Mouse (Mus musculus) forebrain, embryonic 12.5 days (tissue): ENCODE measurements around the gene Pebp1. TPM values are rescaled to one million over a fixed set of nuclear protein-coding genes. Genes with fewer than 3 reads are reported as not detected.

Source experiments
- ATAC-seq: fragments of 200-750 bp; cut with Nextera tagmentation; 2 replicates; pipeline ENCODE4 v1.8.0; 2017; ENCODE audit warnings: moderate TSS enrichment; ENCODE audit not compliant: low FRiP score
- H3K27ac ChIP-seq: fragments of 300-500 bp; sonication (generic); 2 replicates; pipeline ENCODE4 v1.5.1; 2016; ENCODE audit warnings: mild to moderate bottlenecking
- H3K27me3 ChIP-seq: fragments of 300-500 bp; sonication (generic); 2 replicates; pipeline ENCODE4 v1.6.1; 2016; ENCODE audit warnings: mild to moderate bottlenecking
- H3K36me3 ChIP-seq: fragments of 300-500 bp; sonication (generic); replicated peaks from 2 replicates; pipeline ENCODE4 v1.6.1; 2016; ENCODE audit warnings: mild to moderate bottlenecking
- H3K4me1 ChIP-seq: fragments of 300-500 bp; sonication (generic); 2 replicates; pipeline ENCODE4 v1.6.1; 2016
- H3K4me2 ChIP-seq: fragments of 300-500 bp; sonication (generic); 2 replicates; pipeline ENCODE4 v1.6.1; 2016; ENCODE audit warnings: mild to moderate bottlenecking, moderate library complexity
- H3K4me3 ChIP-seq: fragments of 300-500 bp; sonication (generic); replicated peaks from 2 replicates; pipeline ENCODE4 v1.5.1; 2016; ENCODE audit warnings: mild to moderate bottlenecking
- H3K9ac ChIP-seq: fragments of 300-500 bp; sonication (generic); 2 replicates; pipeline ENCODE4 v1.6.1; 2016; ENCODE audit warnings: mild to moderate bottlenecking
- H3K9me3 ChIP-seq: fragments of 300-500 bp; sonication (generic); 2 replicates; pipeline ENCODE4 v1.6.1; 2016
- WGBS: fragments of 180-500 bp; shearing (Covaris S2); methylation state at CpG from one replicate; pipeline ENCODE4 v1.1.7; 2016; 5-methylcytosine and 5-hydroxymethylcytosine counted together
- polyA plus RNA-seq: library from polyadenylated mRNA; unstranded; fragments of >200 nt; fragmentation: Nextera tagmentation; extraction: Ambion mirVana; gene quantifications from 2 replicates; pipeline ENCODE4 v1.2.1, GENCODE M21; 2016

Gene Pebp1
- polyA plus RNA-seq = 856 and 860 TPM in 2 replicates

DNA sequence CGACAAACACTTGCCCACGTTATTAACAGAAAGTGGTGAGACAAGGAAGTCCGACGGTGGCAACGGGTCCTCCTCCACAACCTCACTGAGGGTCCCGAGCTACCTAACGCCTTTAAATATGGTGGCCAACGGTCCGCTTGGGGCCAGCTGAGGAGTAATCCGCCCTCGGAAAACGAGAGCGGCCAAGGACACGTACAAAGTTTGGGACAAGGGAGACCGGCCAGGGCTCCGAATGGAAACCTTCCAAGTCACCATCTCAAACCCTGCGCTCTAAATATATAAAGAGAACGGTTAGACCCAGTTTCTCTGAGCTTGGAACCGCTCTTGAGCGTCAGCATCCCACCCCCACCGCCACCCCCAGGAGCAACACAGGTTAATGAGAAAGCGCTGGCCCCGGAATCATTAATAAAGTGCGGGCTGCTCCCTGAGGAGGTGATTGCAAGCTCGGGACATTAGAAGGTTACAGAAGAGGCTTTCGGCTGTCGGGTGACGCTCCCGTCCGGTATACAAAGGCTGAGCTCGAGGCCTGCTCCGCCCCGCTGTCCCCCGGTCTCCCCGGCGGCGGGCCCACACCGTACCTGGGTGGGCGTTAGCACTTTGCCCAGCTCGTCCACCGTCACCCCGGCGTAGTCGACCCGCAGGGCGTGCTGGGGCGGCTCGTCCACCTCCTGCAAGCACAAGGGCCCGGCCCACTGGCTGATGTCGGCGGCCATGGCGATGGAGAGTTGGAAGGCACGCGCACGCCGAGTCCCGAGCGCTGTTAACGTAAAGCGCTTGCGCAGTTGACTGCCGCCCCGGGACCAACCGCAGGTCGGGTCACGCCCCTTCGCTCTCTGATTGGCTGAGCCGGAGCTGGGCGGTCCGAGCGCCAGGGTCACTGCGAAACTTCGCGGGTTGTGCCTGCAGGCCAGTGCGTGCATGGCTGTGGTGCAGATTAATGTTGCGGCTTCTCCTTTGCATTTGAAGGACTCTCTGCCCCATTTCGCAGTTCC lies at the start of gene Pebp1:
Pebp1 (minus strand) TSS at position 795 of the 992 bp plus-strand sequence.
- H3K36me3 ChIP-seq = peaks cover 33% of the 10 kb centered on the region
- ATAC-seq = peak; percentile 97
- H3K9ac ChIP-seq = peak within 1 kb of the TSS; percentile 85
- H3K9me3 ChIP-seq = no peaks in the 10 kb centered on the region
- H3K27me3 ChIP-seq = peaks cover 6% of the 10 kb centered on the region; the same call in 1 of the 2 replicates
- 0 out of 2 replicates have a peak within 1 kb of the TSS, but pooled peaks have one; percentile 31 for H3K27ac ChIP-seq
- H3K4me2 ChIP-seq = peak within 1 kb of the TSS; percentile 73
- under 1% methylated on average over 77 of the region's 77 CpGs for WGBS
- H3K4me1 ChIP-seq = peaks cover 35% of the 10 kb centered on the region
- peak within 1 kb of the TSS; percentile 81 for H3K4me3 ChIP-seq

DNA sequence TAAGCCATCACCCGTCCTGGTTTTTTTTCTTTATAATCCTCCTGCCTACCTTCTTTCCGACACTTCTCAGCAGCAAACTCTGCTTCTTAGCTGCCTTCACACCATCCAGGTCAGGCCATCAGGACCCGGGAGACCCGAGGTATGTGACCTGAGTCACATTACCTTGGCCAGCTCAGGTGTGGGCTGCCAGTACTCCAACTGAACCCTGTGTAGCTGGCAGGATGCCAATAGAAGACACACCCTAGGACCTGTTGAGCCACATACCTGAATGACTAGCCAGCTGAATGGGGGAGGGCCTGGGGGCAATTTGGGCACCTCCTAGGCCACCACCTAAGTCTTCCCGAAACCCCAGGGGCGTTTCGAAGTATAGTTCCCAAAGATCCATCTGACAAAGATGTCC lies 43.0 kb upstream of the Pebp1 start:
- Histone ChIP-seq H3K27ac (no peak overlapping the region), H3K9me3 (peaks cover 4% of the 10 kb centered on the region; the same call in 1 of the 2 replicates), H3K4me3 (no peak overlapping the region), H3K4me2 (no peak overlapping the region), H3K4me1 (no peaks in the 10 kb centered on the region), H3K9ac (no peak overlapping the region), H3K36me3 (no peaks in the 10 kb centered on the region), H3K27me3 (no peaks in the 10 kb centered on the region)
- no peak for ATAC-seq
- WGBS = 89% methylated on average over 7 of the region's 7 CpGs

DNA sequence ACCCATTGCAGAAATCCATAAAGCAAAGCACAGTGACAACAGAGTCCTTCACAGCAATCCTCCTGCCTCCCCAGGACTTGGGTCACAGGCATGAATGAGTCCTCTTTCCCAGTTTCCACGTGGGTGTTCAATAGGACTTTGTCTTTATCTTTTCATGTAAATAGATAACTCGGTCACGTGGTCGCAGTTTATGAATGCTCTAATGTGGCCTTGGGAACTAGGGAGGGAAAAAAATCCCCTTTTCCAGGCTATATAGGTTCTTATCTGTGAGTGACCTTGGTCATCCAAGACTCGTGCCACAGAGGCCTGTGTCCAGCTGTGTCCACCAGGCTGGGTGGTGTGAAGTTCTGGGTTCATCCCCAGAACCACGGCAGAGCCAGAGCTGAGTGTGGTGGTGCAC lies 39.0 kb upstream of the Pebp1 start:
- 83% methylated on average over 6 of the region's 6 CpGs for WGBS
- no peaks in the 10 kb centered on the region for H3K36me3 ChIP-seq
- no peaks in the 10 kb centered on the region for H3K4me1 ChIP-seq
- no peak for ATAC-seq
- no peak overlapping the region for H3K4me2 ChIP-seq
- H3K27me3 ChIP-seq = peaks cover 4% of the 10 kb centered on the region; the same call in 1 of the 2 replicates
- H3K9ac ChIP-seq = no peak overlapping the region
- no peak overlapping the region for H3K4me3 ChIP-seq
- no peaks in the 10 kb centered on the region for H3K9me3 ChIP-seq
- H3K27ac ChIP-seq = no peak overlapping the region

DNA sequence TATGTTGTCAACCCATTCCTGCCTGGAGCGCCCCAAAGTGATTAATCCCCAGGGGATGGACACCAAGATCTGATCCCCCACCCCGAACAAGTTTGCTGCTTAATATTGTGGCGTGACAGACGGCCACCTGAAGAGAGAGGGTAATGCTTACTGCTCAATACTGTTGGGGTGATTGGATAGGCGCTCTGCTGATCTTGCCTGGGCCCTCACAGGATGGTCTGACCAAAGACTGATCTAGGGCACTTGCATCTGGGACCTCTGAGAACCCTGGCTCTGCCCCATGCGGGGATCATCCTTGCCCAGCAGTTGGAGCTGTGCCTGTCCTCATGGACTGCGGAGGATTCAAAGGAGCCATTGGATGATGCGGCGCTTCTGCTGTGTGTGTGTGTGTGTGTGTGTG lies 36.3 kb upstream of the Pebp1 start:
- Histone ChIP-seq H3K4me1 (peaks cover 9% of the 10 kb centered on the region; the same call in 1 of the 2 replicates), H3K4me2 (no peak overlapping the region), H3K27ac (no peak overlapping the region), H3K27me3 (peaks cover 23% of the 10 kb centered on the region), H3K9ac (no peak overlapping the region), H3K4me3 (no peak overlapping the region), H3K36me3 (no peaks in the 10 kb centered on the region), H3K9me3 (no peaks in the 10 kb centered on the region)
- 82% methylated on average over 9 of the region's 9 CpGs for WGBS
- no peak for ATAC-seq

DNA sequence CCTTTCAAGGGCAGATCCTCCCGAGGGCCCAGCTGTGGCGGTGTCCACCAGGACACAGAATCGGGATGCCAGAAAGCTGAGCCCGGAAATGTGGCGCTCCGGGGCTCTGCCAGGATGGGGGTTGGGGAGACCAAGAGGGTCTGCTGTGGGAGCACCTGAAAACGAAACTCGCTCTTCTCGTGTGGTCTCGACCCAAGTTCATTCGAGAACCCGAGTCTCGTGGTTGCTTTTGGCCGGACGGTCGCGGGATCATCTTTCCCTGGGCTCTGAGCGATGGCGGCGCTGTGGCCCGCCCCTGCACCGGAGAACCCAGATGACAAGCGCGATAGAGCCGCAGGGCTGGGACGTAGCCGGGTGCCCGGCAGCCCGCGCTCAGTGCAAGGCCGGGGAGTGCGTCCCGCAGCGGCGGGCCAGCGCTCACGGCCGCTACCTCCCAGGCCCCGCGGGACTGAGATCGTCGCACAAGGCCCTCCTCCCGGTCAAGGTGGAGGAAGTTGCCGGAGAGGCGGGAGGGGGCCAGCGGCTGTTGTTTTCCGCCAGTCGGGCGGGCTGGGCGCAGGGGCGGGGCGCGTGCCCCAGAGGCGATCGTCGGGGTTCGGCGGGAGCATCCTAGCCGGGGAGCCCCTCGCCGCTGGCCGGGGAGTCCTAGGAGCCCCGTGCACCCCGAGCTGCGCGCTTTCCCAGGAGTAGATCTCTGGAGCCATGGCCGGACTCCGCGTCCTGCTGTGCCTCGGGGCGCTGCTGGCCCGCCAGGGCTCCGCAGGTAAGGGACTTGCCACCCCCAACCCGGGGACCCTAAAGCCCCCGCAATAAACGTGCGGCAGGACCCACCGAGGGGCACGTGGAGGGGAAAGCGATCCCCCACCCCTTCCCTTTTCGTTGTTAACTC lies 31.6 kb upstream of the Pebp1 start, which contains the start of gene Vsig10:
Vsig10 (plus strand) TSS at position 343 of the 889 bp plus-strand sequence.
- Histone ChIP-seq H3K27ac (peak within 1 kb of the TSS; percentile 31; the same call in 1 of the 2 replicates), H3K27me3 (peaks cover 57% of the 10 kb centered on the region), H3K9me3 (no peaks in the 10 kb centered on the region), H3K9ac (peak within 1 kb of the TSS; percentile 73), H3K4me3 (peak within 1 kb of the TSS; percentile 68), H3K4me1 (peaks cover 19% of the 10 kb centered on the region), H3K36me3 (no peaks in the 10 kb centered on the region), H3K4me2 (peak within 1 kb of the TSS; percentile 99)
- WGBS = under 1% methylated on average over 73 of the region's 81 CpGs
- ATAC-seq = peak; percentile 87

DNA sequence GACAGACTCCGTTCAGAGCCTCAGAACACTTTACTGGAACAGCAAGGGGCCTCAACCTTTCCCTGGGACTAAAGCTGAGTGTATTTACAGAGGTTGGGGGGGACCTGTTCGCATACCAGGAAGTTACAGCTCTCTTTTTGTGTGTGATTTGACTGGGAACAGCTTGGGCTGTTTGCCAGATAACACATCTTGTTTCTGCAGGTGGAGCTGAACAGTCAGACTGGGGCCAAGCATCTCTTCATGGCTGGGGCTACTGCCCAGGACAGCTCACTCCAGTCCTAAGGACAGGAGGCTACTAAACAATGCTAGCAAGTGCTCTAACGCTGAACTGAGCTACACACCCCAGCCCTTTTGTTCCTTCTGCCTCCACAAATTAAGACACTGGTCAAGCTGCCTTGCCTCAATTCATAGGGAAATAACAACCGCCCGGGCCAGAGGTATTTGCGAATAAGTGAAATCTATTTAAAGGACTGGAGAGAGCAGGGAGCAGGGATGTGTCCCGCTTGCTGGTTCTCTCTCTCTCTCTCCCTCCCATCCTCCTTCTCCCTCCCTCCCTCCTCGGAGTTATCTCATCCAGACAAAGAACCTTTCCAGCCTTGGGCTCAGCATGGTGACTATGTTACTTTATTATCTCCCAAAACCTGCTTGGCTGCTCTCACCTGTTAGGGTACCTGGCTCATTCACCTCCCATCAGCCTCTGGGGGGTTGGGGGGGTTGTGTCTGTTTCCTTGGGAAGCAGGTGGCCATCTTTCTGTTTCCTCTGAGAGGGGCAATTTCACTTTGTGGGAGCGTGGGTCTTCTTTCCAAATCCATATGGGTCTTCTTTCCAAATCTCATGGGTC lies 27.4 kb upstream of the Pebp1 start:
- peaks cover 43% of the 10 kb centered on the region for H3K27me3 ChIP-seq
- no peak for ATAC-seq
- no peaks in the 10 kb centered on the region for H3K9me3 ChIP-seq
- H3K4me2 ChIP-seq = no peak overlapping the region
- no peak overlapping the region for H3K27ac ChIP-seq
- H3K4me3 ChIP-seq = no peak overlapping the region
- no peaks in the 10 kb centered on the region for H3K36me3 ChIP-seq
- WGBS = 17% methylated on average over 9 of the region's 9 CpGs
- no peak overlapping the region for H3K9ac ChIP-seq
- H3K4me1 ChIP-seq = peaks cover 24% of the 10 kb centered on the region

DNA sequence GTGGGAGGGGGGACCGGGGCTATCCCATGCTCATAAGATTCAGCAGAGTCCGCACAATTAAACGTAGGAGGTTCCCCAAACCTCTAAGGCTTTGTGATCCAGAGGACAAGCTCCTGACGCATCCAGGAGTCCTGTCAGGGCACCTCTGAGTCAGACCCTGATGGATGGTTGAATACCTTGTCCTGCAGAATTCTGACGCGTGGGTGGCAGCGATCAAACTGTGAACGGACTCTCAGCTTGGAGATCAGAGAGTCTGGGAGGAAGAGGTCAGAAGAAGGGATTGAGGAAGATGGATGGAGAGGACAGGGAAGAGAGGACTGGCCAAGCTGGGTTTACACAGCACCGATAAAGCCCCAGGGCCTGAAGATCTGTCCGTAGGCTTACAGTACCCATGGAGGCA lies 26.5 kb upstream of the Pebp1 start:
- H3K4me3 ChIP-seq = peak overlapping the region; percentile 15; the same call in 1 of the 2 replicates
- no peak overlapping the region for H3K27ac ChIP-seq
- no peak overlapping the region for H3K9ac ChIP-seq
- 46% methylated on average over 10 of the region's 10 CpGs for WGBS
- no peak for ATAC-seq
- H3K36me3 ChIP-seq = no peaks in the 10 kb centered on the region
- H3K27me3 ChIP-seq = peaks cover 41% of the 10 kb centered on the region
- H3K4me2 ChIP-seq = peak overlapping the region; percentile 30; the same call in 1 of the 2 replicates
- no peaks in the 10 kb centered on the region for H3K9me3 ChIP-seq
- peaks cover 18% of the 10 kb centered on the region for H3K4me1 ChIP-seq

DNA sequence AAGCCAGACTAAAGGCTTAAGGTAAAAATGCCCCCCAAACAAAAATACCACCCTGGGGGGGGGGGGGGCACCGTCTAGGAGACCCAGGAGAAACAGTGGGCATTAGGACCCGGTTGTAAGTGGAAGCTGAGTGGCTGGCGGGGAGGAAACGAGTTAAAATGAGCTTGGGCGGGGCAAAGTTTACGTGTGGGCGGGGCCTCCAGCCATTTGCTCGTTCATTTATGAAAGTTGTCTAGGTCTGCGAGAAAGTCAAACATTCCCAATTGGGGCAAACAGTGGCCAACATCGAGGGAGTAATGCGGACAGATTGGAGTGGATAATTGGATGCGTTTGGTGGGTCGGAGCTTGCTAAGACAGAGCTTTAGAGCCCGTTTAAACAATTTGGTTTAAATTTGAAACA lies 26.0 kb upstream of the Pebp1 start:
- Histone ChIP-seq H3K27ac (no peak overlapping the region), H3K4me1 (peaks cover 18% of the 10 kb centered on the region), H3K4me3 (peak overlapping the region; percentile 15; the same call in 1 of the 2 replicates), H3K9ac (no peak overlapping the region), H3K27me3 (peaks cover 41% of the 10 kb centered on the region), H3K9me3 (no peaks in the 10 kb centered on the region), H3K4me2 (peak overlapping the region; percentile 30), H3K36me3 (no peaks in the 10 kb centered on the region)
- WGBS = 32% methylated on average over 14 of the region's 14 CpGs
- no peak for ATAC-seq

DNA sequence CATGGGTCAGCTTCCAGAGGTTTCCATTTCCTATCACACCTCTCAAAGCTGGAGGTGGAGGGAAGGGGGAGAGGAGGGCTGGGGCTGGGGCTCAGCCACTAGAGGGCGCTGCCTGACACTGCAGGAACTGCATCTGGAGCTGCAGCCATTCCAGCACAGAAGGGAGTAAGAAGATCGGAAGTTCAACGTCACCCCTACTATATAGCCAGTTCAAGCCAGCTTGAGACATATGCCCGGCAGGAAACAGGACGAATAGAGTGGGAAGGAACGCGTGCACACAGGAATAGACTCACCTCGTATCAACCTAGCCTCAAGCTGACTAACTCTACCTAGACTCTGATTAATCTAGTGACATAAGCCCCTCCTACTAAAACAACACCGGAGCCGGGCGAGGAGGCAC lies 20.3 kb upstream of the Pebp1 start:
- Histone ChIP-seq H3K9me3 (peaks cover 6% of the 10 kb centered on the region; the same call in 1 of the 2 replicates), H3K4me1 (no peaks in the 10 kb centered on the region), H3K9ac (no peak overlapping the region), H3K27ac (no peak overlapping the region), H3K4me3 (no peak overlapping the region), H3K36me3 (no peaks in the 10 kb centered on the region), H3K4me2 (no peak overlapping the region), H3K27me3 (no peaks in the 10 kb centered on the region)
- ATAC-seq = no peak
- WGBS = 44% methylated on average over 11 of the region's 11 CpGs

DNA sequence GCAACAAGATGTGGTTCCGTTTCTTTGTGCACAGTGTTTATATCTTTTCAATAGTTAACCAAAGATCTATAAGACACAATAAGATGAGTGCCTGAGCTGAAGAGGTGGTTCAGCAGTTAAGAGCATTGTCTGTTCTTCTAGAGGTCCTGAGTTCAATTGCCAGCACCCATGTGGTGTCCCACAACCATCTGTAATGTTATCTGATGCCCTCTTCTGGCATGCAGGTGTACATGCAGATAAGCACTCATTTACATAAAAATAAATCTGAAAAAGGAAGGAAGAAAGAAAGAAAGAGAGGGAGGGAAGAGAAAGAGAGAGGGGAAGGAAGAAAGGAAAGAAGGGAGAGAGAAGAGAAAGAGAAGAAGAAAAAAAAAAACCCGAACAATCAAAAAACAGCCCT lies 19.4 kb upstream of the Pebp1 start:
- WGBS = 91% methylated on average over 2 of the region's 2 CpGs
- ATAC-seq = no peak

DNA sequence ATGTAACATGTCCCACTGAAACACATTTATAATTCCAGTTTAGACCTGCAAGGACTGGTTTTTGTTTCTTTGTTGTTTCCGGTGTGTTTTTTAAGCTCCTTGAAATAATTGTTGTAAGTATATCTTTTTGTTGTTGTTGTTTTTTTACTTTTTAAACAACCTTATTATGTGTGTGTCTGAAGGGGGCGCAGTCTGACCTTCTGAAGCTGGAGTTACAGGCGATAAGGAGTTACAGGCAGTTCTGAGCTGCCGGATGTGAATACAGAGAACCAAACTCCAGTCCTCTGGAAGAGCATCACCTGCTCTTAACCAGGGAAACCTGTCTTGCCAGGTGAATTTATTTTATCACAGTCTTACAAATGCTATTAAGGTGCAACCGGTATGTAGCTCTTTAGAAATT lies 18.3 kb upstream of the Pebp1 start:
- Histone ChIP-seq H3K9ac (no peak overlapping the region), H3K4me2 (no peak overlapping the region), H3K4me1 (no peaks in the 10 kb centered on the region), H3K36me3 (no peaks in the 10 kb centered on the region), H3K27me3 (no peaks in the 10 kb centered on the region), H3K27ac (no peak overlapping the region), H3K4me3 (no peak overlapping the region), H3K9me3 (peaks cover 6% of the 10 kb centered on the region; the same call in 1 of the 2 replicates)
- WGBS = 94% methylated on average over 5 of the region's 5 CpGs
- ATAC-seq = no peak

More for the DNA sequence above, 19.4 kb upstream of the Pebp1 start:
- Histone ChIP-seq H3K36me3 (no peaks in the 10 kb centered on the region), H3K4me3 (no peak overlapping the region), H3K27ac (no peak overlapping the region), H3K27me3 (no peaks in the 10 kb centered on the region), H3K9me3 (peaks cover 6% of the 10 kb centered on the region; the same call in 1 of the 2 replicates), H3K4me2 (no peak overlapping the region), H3K4me1 (no peaks in the 10 kb centered on the region), H3K9ac (no peak overlapping the region)
